Mouse (Mus musculus): ENCODE data around the gene Ddx11. TPM values are rescaled to one million over a fixed set of nuclear protein-coding genes. Genes with fewer than 3 reads are reported as not detected.

The Ddx11 gene
- total RNA-seq (2021): 1 to 10 TPM; 1.4 TPM

DNA sequence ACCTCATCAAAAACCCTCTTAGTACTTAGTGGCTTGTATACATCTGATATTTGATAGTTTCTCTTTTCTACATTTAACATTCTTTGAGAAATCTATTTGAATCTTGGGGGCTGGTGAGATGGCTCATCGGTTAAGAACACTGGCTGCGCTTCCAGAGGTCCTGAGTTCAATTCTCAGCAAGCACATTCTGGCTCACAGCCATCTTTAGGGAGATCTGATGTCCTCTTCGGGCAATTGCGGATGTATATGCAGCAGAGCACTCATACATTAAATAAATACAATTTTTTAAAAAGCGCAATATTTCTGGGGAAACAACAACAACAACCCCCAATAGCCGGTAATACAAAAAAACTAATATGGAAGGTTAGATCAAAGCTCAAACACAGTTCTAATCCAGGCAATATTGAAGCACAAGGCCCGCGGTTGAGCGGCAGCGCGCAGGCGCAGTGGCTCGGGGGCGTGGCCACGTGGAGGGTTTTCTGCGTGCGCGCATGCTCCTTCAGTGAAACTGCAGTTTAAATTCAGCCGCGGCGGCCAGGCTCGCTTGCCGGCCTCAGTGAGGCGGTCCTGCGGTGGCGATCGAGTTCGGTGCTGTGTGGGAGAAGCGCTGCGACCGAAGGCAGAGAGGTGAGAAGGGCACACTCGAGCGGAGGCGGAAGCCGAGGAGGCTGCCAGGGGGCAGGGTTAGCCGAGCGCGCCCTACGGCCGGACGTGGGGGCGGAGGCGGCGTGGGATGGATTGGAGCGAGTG lies at the start of gene Ddx11:
Gene Ddx11 (plus strand): TSS at position 455 of the 750 bp plus-strand sequence.
- intact Hi-C loops (cut with DNase I): no loop called here
- peak; percentile 78 for DNase-seq (ENCODE audit: low spot score)

DNA sequence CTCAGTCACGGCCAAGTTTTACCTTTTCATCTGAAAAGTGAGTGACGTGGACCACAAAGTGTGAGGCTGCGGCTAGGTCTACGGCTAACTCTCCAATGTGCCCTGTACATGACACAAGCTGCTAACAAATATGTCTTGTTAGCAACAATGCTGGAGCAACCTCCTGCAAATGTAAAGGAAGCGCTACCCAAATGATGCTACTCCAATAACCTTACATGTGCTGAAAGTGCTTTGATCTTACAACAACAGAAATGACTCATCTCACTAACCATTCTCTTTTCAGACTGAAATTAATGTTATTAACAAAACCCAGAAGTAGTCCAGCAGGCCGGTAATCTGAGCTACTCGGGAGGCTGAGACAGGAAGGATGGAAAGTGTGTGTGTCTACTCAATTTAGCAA lies 49.3 kb upstream of the Ddx11 start:
- no peak for DNase-seq (ENCODE audit: low spot score)
- intact Hi-C loops (cut with DNase I): no loop called here

DNA sequence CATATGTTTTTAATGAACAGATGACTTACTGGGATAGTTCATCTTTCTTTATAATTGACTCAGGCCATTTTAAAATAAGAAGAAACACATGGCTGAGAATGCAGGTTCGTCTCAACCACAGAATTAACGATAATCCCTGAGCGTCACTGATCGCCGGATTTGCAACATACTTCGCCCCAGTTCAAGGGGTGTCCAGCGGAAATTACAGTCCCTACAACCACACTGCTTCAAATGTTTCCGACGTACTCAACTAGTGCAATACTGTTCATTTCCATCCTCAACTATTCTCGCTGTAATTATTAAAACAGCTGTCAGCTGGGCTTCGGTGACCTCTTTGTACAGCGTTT lies 47.5 kb upstream of the Ddx11 start:
- DNase-seq (ENCODE audit: low spot score): no peak
- intact Hi-C loops (cut with DNase I): loop anchor here (2.0 kb wide), 1 partner anchor 25 kb away; the partner anchor contains the start of gene Ndufv2

- intact Hi-C loops (cut with DNase I): loop anchor here (2.0 kb wide), 1 partner anchor 24 kb away; the partner anchor contains the start of gene Ndufv2
- DNase-seq (ENCODE audit: low spot score): peak; percentile 17
Measured at GRCm38 (mm10) chr17:66076174-66076927, 47.0 kb upstream of the Ddx11 start.

GRCm38 (mm10) chr17:66076934-66077333 lies 46.4 kb upstream of the Ddx11 start, which contains the start of gene Ankrd12:
TSS of gene Ankrd12 (minus strand) at chr17:66077089.
- peak; percentile 96 for DNase-seq (ENCODE audit: low spot score)
- intact Hi-C loops (cut with DNase I): loop anchor here (2.0 kb wide), 1 partner anchor 24 kb away; the partner anchor contains the start of gene Ndufv2

DNA sequence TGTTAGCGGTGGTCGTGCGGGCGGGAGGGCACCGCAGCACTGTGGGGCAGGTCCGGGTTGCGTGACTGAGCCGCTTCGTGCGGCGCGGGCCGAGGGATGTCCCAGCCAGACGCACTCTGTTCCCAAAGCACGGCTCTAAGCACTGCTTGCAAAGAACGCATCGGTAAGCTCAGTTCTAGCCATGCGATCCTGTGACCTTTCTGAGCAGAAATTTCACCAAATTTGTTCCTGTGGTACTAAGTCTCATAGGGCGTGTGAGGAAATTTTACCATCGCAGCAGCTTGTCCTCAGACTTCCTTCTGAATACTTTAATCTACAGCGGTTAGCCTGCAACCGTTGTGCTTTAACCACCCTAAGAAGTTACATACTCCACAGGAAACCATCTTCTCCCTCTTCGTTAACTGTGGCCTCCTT lies 45.9 kb upstream of the Ddx11 start:
- intact Hi-C loops (cut with DNase I): loop anchor here (2.0 kb wide), 1 partner anchor 23 kb away; the partner anchor contains the start of gene Ndufv2
- DNase-seq (ENCODE audit: low spot score): no peak

DNA sequence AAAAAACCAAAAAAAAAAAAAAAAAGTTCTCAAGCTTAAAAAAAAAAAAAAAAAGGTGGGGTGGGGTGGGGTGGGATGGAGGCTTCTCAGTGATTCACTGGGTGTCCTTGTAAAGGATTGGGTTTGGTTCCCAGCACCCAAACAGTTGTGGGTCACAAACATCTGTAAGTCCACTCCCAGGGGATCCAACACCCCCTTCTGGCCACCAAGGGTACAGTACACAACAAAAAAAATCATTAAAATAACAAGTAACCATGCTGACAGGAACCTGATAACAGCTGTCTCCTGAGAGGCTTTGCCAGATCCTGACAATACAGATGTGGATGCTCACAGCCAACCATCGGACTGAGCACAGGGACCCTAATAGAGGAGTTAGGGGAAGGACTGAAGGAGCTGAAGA lies 38.8 kb upstream of the Ddx11 start:
- DNase-seq (ENCODE audit: low spot score): no peak
- intact Hi-C loops (cut with DNase I): no loop called here

GRCm38 (mm10) chr17:66085038-66085437 lies 38.3 kb upstream of the Ddx11 start:
- DNase-seq (ENCODE audit: low spot score): no peak
- intact Hi-C loops (cut with DNase I): no loop called here

DNA sequence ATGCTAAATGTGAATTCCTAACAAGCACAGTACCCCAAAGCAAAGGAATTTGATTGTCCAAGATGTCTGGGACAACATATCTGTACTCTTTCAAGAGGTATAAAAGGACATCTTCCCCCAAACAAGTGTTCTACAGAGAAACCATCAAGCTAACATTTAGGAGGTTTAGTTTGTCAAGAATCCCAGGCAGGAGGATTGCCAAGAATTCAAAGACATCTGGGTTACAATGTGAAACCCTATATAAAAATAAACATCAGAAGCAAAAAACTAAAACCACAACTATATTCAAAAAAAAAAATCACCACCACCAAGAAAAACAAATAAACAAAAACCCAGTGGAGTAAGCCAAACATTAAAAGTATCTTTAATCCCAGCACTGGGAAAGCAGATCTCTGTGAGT lies 33.1 kb upstream of the Ddx11 start:
- no peak for DNase-seq (ENCODE audit: low spot score)
- intact Hi-C loops (cut with DNase I): no loop called here

DNA sequence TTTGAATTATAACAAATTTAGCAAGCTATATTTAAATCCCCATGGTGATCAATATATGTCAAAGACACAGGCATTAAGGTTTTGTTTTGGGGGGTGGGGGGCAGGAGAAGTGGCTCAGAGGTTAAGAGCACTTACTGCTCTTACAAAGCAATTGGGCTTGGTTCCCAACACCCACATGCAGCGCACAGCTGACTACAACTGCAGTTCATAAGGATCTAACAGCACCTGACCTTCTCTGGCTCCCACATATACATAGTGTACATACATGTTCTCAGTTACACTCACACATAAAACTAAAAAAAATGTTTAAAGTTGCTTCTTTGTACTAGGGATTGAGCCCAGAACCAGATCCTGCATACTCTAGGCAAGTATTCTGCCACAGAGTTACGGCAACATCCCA lies 31.9 kb upstream of the Ddx11 start:
- no peak for DNase-seq (ENCODE audit: low spot score)
- intact Hi-C loops (cut with DNase I): no loop called here

- DNase-seq (ENCODE audit: low spot score): no peak
- intact Hi-C loops (cut with DNase I): no loop called here
Measured at GRCm38 (mm10) chr17:66092065-66092464, 31.3 kb upstream of the Ddx11 start.

DNA sequence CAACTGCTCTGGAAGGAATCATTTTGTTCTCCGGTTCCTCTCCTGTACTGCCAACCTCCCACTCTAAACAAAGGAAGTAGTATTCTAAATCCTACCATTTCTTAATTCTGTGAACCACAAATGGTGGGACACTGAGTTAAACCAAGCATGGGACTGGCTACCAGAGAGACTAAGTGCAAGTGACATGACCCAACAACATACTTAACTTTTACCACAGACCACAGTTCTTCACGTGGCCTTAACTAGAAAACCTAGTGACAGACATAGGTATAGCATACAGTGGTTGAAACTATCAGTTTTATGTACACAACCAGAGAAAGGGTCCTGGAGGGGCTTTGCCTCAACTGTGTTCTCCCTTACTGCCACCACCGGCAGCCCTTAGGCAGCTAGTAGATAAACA lies 30.7 kb upstream of the Ddx11 start:
- no peak for DNase-seq (ENCODE audit: low spot score)
- intact Hi-C loops (cut with DNase I): no loop called here

GRCm38 (mm10) chr17:66100566-66101379 lies 22.5 kb upstream of the Ddx11 start:
- intact Hi-C loops (cut with DNase I): loop anchor here (2.0 to 5.0 kb wide), 3 partner anchors 24 to 148 kb away; partner anchors contain the start of genes Ankrd12 and Twsg1
- DNase-seq (ENCODE audit: low spot score): no peak

- intact Hi-C loops (cut with DNase I): loop anchor here (2.0 to 5.0 kb wide), 3 partner anchors 25 to 149 kb away; partner anchors contain the start of genes Ankrd12 and Twsg1
- peak; percentile 87 for DNase-seq (ENCODE audit: low spot score)
Measured at GRCm38 (mm10) chr17:66101380-66102330, 21.7 kb upstream of the Ddx11 start, which contains the start of gene Ndufv2. TSS of gene Ndufv2 (minus strand) at chr17:66101559.

DNA sequence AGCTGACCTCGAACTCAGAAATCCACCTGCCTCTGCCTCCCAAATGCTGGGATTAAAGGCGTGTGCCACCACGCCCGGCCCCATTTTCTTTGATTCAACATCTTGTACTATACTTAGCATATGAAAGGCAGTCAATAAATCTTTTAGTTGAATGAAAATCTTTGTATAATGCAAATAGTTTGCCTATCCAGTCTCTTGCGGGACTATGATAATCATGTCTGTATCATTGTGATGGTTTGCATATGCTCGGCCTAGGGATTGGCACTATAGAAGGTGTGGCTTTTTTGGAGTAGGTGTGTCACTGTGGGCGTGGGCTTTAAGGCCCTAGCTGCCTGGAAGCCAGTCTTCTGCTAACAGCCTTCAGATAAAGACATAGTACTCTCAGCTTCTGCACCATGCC lies 19.2 kb upstream of the Ddx11 start:
- intact Hi-C loops (cut with DNase I): loop anchor here (5.0 kb wide), 2 partner anchors 42 to 152 kb away; partner anchors contain the start of gene Twsg1
- no peak for DNase-seq (ENCODE audit: low spot score)

DNA sequence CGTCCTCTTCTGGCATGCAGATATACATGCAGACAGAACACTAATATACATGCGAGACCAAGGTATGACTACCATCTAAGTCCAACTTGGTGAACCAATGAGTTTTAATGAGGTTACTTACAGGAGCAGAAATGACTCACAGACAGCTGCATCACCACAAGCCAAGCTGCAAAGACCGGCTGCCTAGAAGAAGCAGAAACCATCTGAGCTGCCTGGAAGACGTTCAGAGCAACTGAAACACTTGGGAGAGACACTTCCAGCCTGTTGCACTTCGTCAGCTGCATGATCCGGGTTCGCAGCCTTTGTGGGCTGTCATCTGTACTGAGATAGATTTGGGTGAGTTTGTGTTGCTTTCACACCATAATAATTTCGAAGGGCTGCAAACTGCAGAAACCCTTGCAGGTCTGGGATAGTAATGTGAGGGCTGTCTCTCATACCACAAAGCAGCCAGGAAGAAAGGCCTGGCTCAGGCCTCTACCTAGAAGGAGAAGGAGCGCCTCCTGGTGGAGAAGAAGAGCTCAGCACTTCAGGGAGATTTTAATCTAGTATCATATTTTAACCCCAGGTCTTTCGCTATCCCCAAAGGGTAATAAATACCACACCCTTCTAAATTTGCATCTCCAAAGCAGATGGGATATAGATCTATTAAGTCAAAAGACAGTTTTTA lies 16.6 kb upstream of the Ddx11 start:
- intact Hi-C loops (cut with DNase I): no loop called here
- DNase-seq (ENCODE audit: low spot score): peak; percentile 17

- intact Hi-C loops (cut with DNase I): no loop called here
- no peak for DNase-seq (ENCODE audit: low spot score)
Measured at GRCm38 (mm10) chr17:66107466-66107865, 15.9 kb upstream of the Ddx11 start.

- intact Hi-C loops (cut with DNase I): loop anchor here (2.0 kb wide), 1 partner anchor 243 kb away; no protein-coding TSS in a partner anchor
- no peak for DNase-seq (ENCODE audit: low spot score)
Measured at GRCm38 (mm10) chr17:66108198-66108597, 15.1 kb upstream of the Ddx11 start.

Measured in heart, postnatal 25 days (tissue).